Mouse (Mus musculus) G1E (cell line): ENCODE measurements around the gene Pcare. TPM values are rescaled to one million over a fixed set of nuclear protein-coding genes. Genes with fewer than 3 reads are reported as not detected.

Source experiments
- ATAC-seq: 2 replicates; pipeline ENCODE4 v1.8.0; 2016; ENCODE audit warnings: mild to moderate bottlenecking; ENCODE audit not compliant: insufficient number of reproducible peaks, poor library complexity, low FRiP score, severe bottlenecking; ENCODE audit errors: extremely low read depth
- DNase-seq: peaks from one replicate; pipeline ENCODE4 v3.0.0; 2012; ENCODE audit warnings: low spot score
- H3K27me3 ChIP-seq: 2 replicates; pipeline ENCODE4 v1.6.1; 2012; ENCODE audit warnings: mild to moderate bottlenecking, low read length, inconsistent platforms; ENCODE audit not compliant: insufficient read depth
- H3K36me3 ChIP-seq: replicated peaks from 2 replicates; pipeline ENCODE3; 2012; ENCODE audit warnings: mild to moderate bottlenecking, inconsistent platforms
- H3K4me1 ChIP-seq: 2 replicates; pipeline ENCODE4 v1.6.1; 2012; ENCODE audit warnings: low read depth, low read length, inconsistent platforms, mixed read lengths; ENCODE audit not compliant: insufficient read depth
- H3K4me3 ChIP-seq: 2 replicates; pipeline ENCODE4 v1.5.1; 2012; ENCODE audit warnings: low read depth, mild to moderate bottlenecking, inconsistent platforms, low read length, moderate library complexity, mixed read lengths
- H3K9me3 ChIP-seq: replicated peaks from 2 replicates; pipeline ENCODE4 v1.6.1; 2012; ENCODE audit warnings: inconsistent platforms
- CTCF ChIP-seq: IDR thresholded peaks from 2 replicates; pipeline ENCODE4 v1.5.1; 2012; ENCODE audit warnings: low read depth, low read length, inconsistent platforms, mixed read lengths
- GATA1 ChIP-seq: IDR thresholded peaks from 2 replicates; pipeline ENCODE4 v1.6.1; 2012; ENCODE audit warnings: borderline replicate concordance, low read length, inconsistent platforms, mixed read lengths
- GATA2 ChIP-seq: IDR thresholded peaks from 2 replicates; pipeline ENCODE4 v1.6.1; 2012; ENCODE audit warnings: low read depth, low read length, inconsistent platforms, borderline replicate concordance
- POLR2AphosphoS5 ChIP-seq: IDR thresholded peaks from 2 replicates; pipeline ENCODE4 v1.6.1; 2012; ENCODE audit warnings: low read depth, low read length, inconsistent platforms; ENCODE audit not compliant: insufficient replicate concordance
- TAL1 ChIP-seq: conservative IDR thresholded peaks from 2 replicates; pipeline ENCODE4 v1.6.1; 2012; ENCODE audit warnings: low read depth, low read length, inconsistent platforms, mixed read lengths
- polyA plus RNA-seq: library from polyadenylated mRNA; stranded (reverse); fragments of >175 nt; gene quantifications from 2 replicates; pipeline ENCODE4 v1.2.3, GENCODE M21; 2012
- total RNA-seq, 2 experiments: library from RNA; stranded (forward) in 1 of 2; stranded (reverse) in 1 of 2; fragments of 200-1000 nt in 1 of 2; fragments of >200 nt in 1 of 2; fragmentation: Nextera tagmentation in 1 of 2; gene quantifications; 2 replicates each; pipeline ENCODE4 v1.2.3; 2014 to 2017

Gene Pcare
- total and polyA plus RNA-seq, 3 experiments, result 0.22 TPM; not detected in 2

DNA sequence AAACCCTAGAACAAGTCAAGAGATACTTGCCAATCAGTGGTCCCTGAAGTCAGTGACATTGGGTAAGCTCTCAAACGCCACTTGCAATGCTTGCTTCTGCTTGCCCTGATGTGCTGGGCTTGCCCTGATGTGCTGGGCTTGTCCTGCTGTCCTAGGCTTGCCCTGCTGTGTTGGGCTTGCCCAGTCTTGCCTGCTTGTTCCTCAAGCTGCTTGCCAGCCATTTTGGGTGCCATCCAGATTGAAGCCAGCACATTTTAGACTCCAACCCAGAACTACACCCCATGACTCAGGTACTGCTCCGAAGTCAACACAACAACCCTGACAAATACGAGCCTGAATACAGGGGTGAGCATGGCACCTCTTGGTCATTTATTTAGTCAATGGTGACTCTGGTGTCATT is 10.5 kb downstream of the Pcare start:
- no peak for ATAC-seq

DNA sequence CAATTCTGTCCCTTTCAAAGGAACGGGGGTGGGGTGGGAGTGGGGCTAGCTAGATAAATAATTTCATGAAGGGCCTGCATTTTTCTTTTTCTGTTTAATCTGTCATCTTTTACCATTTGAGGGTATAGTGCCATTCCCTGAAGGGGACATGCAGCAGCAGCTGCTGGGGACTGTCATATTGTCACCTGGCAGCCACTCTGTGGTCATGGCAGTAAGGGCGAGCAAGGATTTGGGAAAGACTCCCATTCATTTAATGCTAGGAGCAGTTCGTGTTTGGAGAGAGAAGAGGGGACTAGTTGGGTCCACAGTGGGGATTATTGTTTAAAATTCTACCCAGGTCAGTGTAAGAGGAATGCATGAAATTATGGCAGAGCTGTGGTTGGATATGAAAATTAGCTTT is 16.3 kb downstream of the Pcare start:
- TF ChIP-seq TAL1 (no peak), POLR2AphosphoS5 (no peak), GATA2 (no peak), CTCF (no peak), GATA1 (no peak)
- DNase-seq, result no peak
- Histone ChIP-seq H3K9me3 (peaks cover 36% of the 10 kb centered on the region), H3K27me3 (no peaks in the 10 kb centered on the region), H3K4me3 (no peak overlapping the region), H3K36me3 (no peaks in the 10 kb centered on the region), H3K4me1 (no peaks in the 10 kb centered on the region)
- ATAC-seq, result no peak

More for the DNA sequence above, 10.5 kb downstream of the Pcare start:
- Histone ChIP-seq H3K27me3 (no peaks in the 10 kb centered on the region), H3K4me3 (no peak overlapping the region), H3K36me3 (no peaks in the 10 kb centered on the region), H3K4me1 (no peaks in the 10 kb centered on the region), H3K9me3 (peaks cover 38% of the 10 kb centered on the region)
- DNase-seq, result no peak
- no peak for TF ChIP-seq CTCF
- no peak for TF ChIP-seq TAL1
- no peak for TF ChIP-seq GATA1
- TF ChIP-seq GATA2, result no peak

GRCm38 (mm10) chr17:71730655-71731054 is 22.0 kb downstream of the Pcare start:
- no peak for ATAC-seq
- no peak for DNase-seq

GRCm38 (mm10) chr17:71721019-71721418 is 31.7 kb downstream of the Pcare start:
- H3K27me3 ChIP-seq, result no peaks in the 10 kb centered on the region
- DNase-seq, result no peak
- H3K36me3 ChIP-seq, result no peaks in the 10 kb centered on the region

More at GRCm38 (mm10) chr17:71730655-71731054, 22.0 kb downstream of the Pcare start:
- Histone ChIP-seq H3K9me3 (peaks cover 49% of the 10 kb centered on the region), H3K36me3 (no peaks in the 10 kb centered on the region), H3K27me3 (no peaks in the 10 kb centered on the region; the same call in 1 of the 2 replicates), H3K4me3 (no peak overlapping the region), H3K4me1 (no peaks in the 10 kb centered on the region)
- TF ChIP-seq GATA2, result no peak
- no peak for TF ChIP-seq POLR2AphosphoS5
- no peak for TF ChIP-seq TAL1
- TF ChIP-seq CTCF, result no peak
- no peak for TF ChIP-seq GATA1

GRCm38 (mm10) chr17:71720434-71720833 is 32.3 kb downstream of the Pcare start:
- H3K27me3 ChIP-seq, result no peaks in the 10 kb centered on the region
- H3K4me1 ChIP-seq, result no peaks in the 10 kb centered on the region
- H3K36me3 ChIP-seq, result no peaks in the 10 kb centered on the region
- no peak overlapping the region for H3K4me3 ChIP-seq
- H3K9me3 ChIP-seq, result peaks cover 41% of the 10 kb centered on the region
- TF ChIP-seq TAL1, result no peak
- TF ChIP-seq GATA1, result no peak
- TF ChIP-seq CTCF, result no peak
- no peak for TF ChIP-seq POLR2AphosphoS5
- TF ChIP-seq GATA2, result no peak
- no peak for ATAC-seq
- no peak for DNase-seq

More at GRCm38 (mm10) chr17:71721019-71721418, 31.7 kb downstream of the Pcare start:
- ATAC-seq, result no peak
- Histone ChIP-seq H3K9me3 (peaks cover 37% of the 10 kb centered on the region), H3K4me1 (no peaks in the 10 kb centered on the region), H3K4me3 (no peak overlapping the region)
- no peak for TF ChIP-seq GATA2

GRCm38 (mm10) chr17:71717881-71718625 is 34.6 kb downstream of the Pcare start:
- no peaks in the 10 kb centered on the region for H3K27me3 ChIP-seq
- no peak overlapping the region for H3K4me3 ChIP-seq
- ATAC-seq, result no peak
- no peaks in the 10 kb centered on the region for H3K4me1 ChIP-seq
- no peak for DNase-seq
- TF ChIP-seq POLR2AphosphoS5 (no peak), GATA1 (no peak), TAL1 (no peak), CTCF (no peak)
- H3K36me3 ChIP-seq, result no peaks in the 10 kb centered on the region
- peaks cover 38% of the 10 kb centered on the region for H3K9me3 ChIP-seq

- no peaks in the 10 kb centered on the region for H3K4me1 ChIP-seq
- TF ChIP-seq GATA2, result no peak
- TF ChIP-seq CTCF, result no peak
- no peak for TF ChIP-seq POLR2AphosphoS5
- peaks cover 32% of the 10 kb centered on the region for H3K9me3 ChIP-seq
- no peak for ATAC-seq
- no peak for DNase-seq
- H3K4me3 ChIP-seq, result no peak overlapping the region
- H3K27me3 ChIP-seq, result no peaks in the 10 kb centered on the region
- no peaks in the 10 kb centered on the region for H3K36me3 ChIP-seq
These were observed 37.7 kb downstream of the Pcare start for GRCm38 (mm10) chr17:71715034-71715433.
